Mouse (Mus musculus): ENCODE results near the gene Fhit. TPM values are rescaled to one million over a fixed set of nuclear protein-coding genes. Genes with fewer than 3 reads are reported as not detected.
"Not testable (repeated sequence)": the region's sequence is repeated elsewhere in the genome, so short reads cannot be mapped to it uniquely, and the experiment has no call there.

Fhit gene
- polyA plus RNA-seq, 1 experiment from 2014 or later, result 6.9 TPM

DNA sequence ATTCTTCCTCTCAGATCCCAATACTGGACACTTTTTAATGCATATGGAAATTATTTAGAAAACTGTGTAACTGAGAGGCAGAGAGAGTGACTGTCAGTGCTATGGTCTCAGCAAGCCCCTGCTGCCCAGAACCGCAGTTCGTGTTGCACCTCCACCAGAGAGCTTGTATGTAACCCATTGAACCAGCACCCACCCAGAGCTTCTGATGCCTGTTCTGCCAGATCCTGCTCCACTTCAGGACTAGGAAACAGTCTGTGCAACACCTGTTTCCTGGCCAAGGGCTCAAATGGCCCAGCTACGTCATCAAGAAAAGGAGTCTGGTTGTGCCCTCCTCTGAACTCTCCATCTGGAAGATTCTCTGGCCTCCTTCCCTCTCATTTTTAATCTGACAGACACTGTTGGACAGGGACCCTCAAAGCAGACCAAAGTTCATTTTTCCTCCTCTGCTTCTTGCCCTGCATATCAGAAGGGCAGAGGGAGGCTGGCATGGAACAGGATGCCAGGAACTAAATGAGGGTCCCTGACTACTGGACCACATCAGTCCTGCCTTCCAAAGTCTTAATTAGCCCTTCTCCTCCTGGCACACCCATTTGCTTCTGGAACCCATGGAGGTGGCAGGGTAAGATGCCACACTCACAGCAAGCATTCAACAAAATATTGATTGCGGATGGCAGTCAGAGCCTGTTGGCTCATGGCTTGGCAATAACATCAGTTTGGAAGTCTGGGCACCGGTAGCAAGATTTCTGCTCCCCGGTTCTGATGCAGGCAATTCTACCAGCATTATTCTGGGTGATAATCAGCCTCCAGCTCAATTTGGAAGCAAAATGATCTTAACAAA is 29.0 kb downstream of the Fhit start:
- ATAC-seq (ENCODE audit: low read depth), result no peak
- H3K27me3 ChIP-seq (ENCODE audit: control insufficient read depth, insufficient read depth, low read length), result no peaks in the 10 kb centered on the region

DNA sequence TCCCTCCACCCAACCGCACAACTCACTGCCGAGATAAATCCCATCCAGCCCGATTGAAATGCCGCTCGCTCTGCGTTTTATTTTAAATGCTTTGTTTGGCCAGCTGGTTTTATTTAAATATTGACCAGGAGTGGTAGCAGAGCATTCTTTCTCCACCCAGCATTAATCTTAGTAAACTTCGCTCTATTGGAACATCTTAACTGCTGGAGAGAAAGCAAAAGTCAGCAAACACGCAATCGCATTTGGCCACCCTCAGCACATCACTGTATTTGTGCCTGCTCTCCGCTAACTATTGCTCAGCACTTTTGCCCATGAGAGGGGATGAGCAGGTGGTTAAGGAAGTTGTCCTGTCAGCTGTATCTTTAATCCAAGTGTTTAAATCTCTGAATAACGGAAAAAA is 36.7 kb downstream of the Fhit start:
- 74% methylated on average over 11 of the region's 11 CpGs for WGBS
- ATAC-seq (ENCODE audit: low read depth), result no peak
- no peaks in the 10 kb centered on the region for H3K4me1 ChIP-seq (ENCODE audit: control insufficient read depth, insufficient read depth, low read length)

More for the DNA sequence above, 29.0 kb downstream of the Fhit start:
- Histone ChIP-seq H3K4me1 (ENCODE audit: control insufficient read depth, insufficient read depth, low read length) (no peaks in the 10 kb centered on the region), H3K4me2 (ENCODE audit: low read depth, low read length) (no peak overlapping the region), H3K9ac (replicated peaks; ENCODE audit: low read depth, low read length) (no peak overlapping the region), H3K36me3 (ENCODE audit: control insufficient read depth, insufficient read depth, low read length) (no peaks in the 10 kb centered on the region), H3K9me3 (ENCODE audit: control insufficient read depth, low read length) (no peaks in the 10 kb centered on the region), H3K27ac (ENCODE audit: low read depth, low read length) (no peak overlapping the region), H3K4me3 (ENCODE audit: low read depth, low read length) (no peak overlapping the region)
- 93% methylated on average over 6 of the region's 6 CpGs for WGBS

DNA sequence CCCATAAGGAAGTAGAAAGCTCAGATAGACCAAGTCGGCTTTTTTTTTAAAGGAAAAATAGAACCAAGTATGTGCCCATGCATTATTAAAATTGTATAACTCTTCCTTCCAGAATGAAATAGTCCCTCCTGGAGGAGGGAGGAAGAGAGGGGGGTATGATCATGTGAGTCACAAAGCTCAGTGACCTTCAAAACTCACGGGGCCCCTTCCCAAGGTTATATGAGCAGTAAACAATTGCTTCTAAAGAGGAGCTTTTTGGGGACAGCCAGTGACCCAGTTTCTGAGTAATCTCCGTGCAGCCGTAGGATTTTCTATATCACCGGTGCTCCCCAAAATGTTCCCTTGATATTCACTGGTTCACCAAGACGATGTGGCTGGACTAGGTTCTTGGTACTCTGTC is 42.8 kb downstream of the Fhit start:
- ATAC-seq (ENCODE audit: low read depth), result no peak
- no peaks in the 10 kb centered on the region for H3K9me3 ChIP-seq (ENCODE audit: control insufficient read depth, low read length)
- no peak overlapping the region for H3K4me3 ChIP-seq (ENCODE audit: low read depth, low read length)
- no peaks in the 10 kb centered on the region for H3K36me3 ChIP-seq (ENCODE audit: control insufficient read depth, insufficient read depth, low read length)
- H3K27ac ChIP-seq (ENCODE audit: low read depth, low read length), result no peak overlapping the region
- H3K4me2 ChIP-seq (ENCODE audit: low read depth, low read length), result no peak overlapping the region
- WGBS, result 93% methylated on average over 6 of the region's 6 CpGs
- H3K9ac ChIP-seq (replicated peaks; ENCODE audit: low read depth, low read length), result no peak overlapping the region
- no peaks in the 10 kb centered on the region for H3K27me3 ChIP-seq (ENCODE audit: control insufficient read depth, insufficient read depth, low read length)
- H3K4me1 ChIP-seq (ENCODE audit: control insufficient read depth, insufficient read depth, low read length), result no peaks in the 10 kb centered on the region

More for the DNA sequence above, 36.7 kb downstream of the Fhit start:
- no peak overlapping the region for H3K27ac ChIP-seq (ENCODE audit: low read depth, low read length)
- H3K4me3 ChIP-seq (ENCODE audit: low read depth, low read length), result no peak overlapping the region
- H3K9ac ChIP-seq (replicated peaks; ENCODE audit: low read depth, low read length), result no peak overlapping the region
- H3K4me2 ChIP-seq (ENCODE audit: low read depth, low read length), result no peak overlapping the region
- H3K9me3 ChIP-seq (ENCODE audit: control insufficient read depth, low read length), result no peaks in the 10 kb centered on the region
- no peaks in the 10 kb centered on the region for H3K27me3 ChIP-seq (ENCODE audit: control insufficient read depth, insufficient read depth, low read length)
- H3K36me3 ChIP-seq (ENCODE audit: control insufficient read depth, insufficient read depth, low read length), result no peaks in the 10 kb centered on the region

DNA sequence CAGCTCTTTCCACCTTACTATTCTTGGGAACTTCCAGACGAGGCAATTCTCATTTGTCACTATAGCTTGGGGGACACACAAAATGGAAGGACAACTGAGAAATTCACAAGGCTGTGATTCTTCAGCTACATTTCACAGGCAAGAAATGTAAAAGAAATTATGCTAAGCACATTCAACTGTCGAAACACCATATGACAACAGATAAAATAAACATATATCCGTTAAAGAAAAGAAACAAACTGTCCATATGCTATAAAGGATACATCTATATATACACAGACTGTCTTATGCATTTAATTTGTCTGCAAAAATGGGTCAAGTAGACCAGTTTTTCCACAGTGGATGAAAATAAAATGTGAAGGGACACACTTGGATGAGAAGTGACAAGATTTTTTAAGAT is 76.2 kb downstream of the Fhit start:
- H3K9me3 ChIP-seq (ENCODE audit: control insufficient read depth, low read length), result no peaks in the 10 kb centered on the region
- no peak overlapping the region for H3K4me2 ChIP-seq (ENCODE audit: low read depth, low read length)
- no peaks in the 10 kb centered on the region for H3K27me3 ChIP-seq (ENCODE audit: control insufficient read depth, insufficient read depth, low read length)
- H3K27ac ChIP-seq (ENCODE audit: low read depth, low read length), result no peak overlapping the region
- WGBS, result 88% methylated on average over 3 of the region's 3 CpGs
- no peaks in the 10 kb centered on the region for H3K36me3 ChIP-seq (ENCODE audit: control insufficient read depth, insufficient read depth, low read length)
- no peak overlapping the region for H3K9ac ChIP-seq (replicated peaks; ENCODE audit: low read depth, low read length)
- no peak for ATAC-seq (ENCODE audit: low read depth)
- no peak overlapping the region for H3K4me3 ChIP-seq (ENCODE audit: low read depth, low read length)
- no peaks in the 10 kb centered on the region for H3K4me1 ChIP-seq (ENCODE audit: control insufficient read depth, insufficient read depth, low read length)

DNA sequence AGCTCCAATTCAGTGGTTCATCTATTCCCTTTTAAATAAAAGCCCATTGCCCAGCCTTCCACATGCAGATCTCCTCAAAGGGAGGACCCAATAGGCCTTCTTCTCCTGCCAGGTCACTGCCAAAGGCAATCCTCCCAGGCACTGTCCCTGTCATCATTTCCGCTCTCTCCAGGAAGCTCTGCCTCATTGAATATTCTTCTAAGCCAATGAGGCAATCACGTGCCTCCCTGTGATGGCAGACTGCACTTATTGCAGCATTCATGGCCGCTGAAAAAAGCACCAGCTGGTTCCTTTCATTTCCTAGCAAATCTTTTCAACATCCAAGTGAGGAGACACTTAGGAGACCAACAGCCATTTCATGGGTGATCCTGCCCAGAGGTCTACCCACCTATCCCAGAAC is 77.9 kb downstream of the Fhit start:
- no peaks in the 10 kb centered on the region for H3K36me3 ChIP-seq (ENCODE audit: control insufficient read depth, insufficient read depth, low read length)
- no peak overlapping the region for H3K4me3 ChIP-seq (ENCODE audit: low read depth, low read length)
- no peaks in the 10 kb centered on the region for H3K27me3 ChIP-seq (ENCODE audit: control insufficient read depth, insufficient read depth, low read length)
- H3K4me2 ChIP-seq (ENCODE audit: low read depth, low read length), result no peak overlapping the region
- no peak overlapping the region for H3K9ac ChIP-seq (replicated peaks; ENCODE audit: low read depth, low read length)
- no peak for ATAC-seq (ENCODE audit: low read depth)
- no peaks in the 10 kb centered on the region for H3K9me3 ChIP-seq (ENCODE audit: control insufficient read depth, low read length)
- no peak overlapping the region for H3K27ac ChIP-seq (ENCODE audit: low read depth, low read length)
- H3K4me1 ChIP-seq (ENCODE audit: control insufficient read depth, insufficient read depth, low read length), result no peaks in the 10 kb centered on the region
- WGBS, result 22% methylated on average over 3 of the region's 3 CpGs

DNA sequence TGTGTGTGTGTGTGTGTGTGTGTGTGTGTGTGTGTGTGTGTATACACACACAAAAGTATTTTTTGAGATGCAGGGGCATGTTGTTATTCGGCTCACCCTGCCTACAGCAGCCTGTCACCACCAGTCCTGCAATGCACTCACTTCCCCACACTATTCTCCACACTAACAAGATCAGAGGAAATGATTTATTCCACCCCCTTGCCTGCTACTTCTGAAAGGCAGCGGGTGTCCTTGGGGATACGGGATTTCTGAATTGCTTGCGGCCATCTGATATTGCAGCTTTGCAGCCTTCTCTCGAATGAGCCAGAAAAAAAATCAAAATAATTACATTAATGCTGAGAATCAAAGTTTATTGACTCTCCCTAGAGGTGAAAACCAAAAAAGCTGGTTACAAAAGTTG is 78.4 kb downstream of the Fhit start:
- no peak overlapping the region for H3K9ac ChIP-seq (replicated peaks; ENCODE audit: low read depth, low read length)
- H3K4me2 ChIP-seq (ENCODE audit: low read depth, low read length), result no peak overlapping the region
- H3K4me3 ChIP-seq (ENCODE audit: low read depth, low read length), result no peak overlapping the region
- WGBS, result 40% methylated on average over 5 of the region's 5 CpGs
- no peak overlapping the region for H3K27ac ChIP-seq (ENCODE audit: low read depth, low read length)
- H3K36me3 ChIP-seq (ENCODE audit: control insufficient read depth, insufficient read depth, low read length), result no peaks in the 10 kb centered on the region
- H3K9me3 ChIP-seq (ENCODE audit: control insufficient read depth, low read length), result no peaks in the 10 kb centered on the region
- no peak; the same call in 1 of the 2 replicates for ATAC-seq (ENCODE audit: low read depth)
- no peaks in the 10 kb centered on the region for H3K4me1 ChIP-seq (ENCODE audit: control insufficient read depth, insufficient read depth, low read length)
- H3K27me3 ChIP-seq (ENCODE audit: control insufficient read depth, insufficient read depth, low read length), result no peaks in the 10 kb centered on the region

DNA sequence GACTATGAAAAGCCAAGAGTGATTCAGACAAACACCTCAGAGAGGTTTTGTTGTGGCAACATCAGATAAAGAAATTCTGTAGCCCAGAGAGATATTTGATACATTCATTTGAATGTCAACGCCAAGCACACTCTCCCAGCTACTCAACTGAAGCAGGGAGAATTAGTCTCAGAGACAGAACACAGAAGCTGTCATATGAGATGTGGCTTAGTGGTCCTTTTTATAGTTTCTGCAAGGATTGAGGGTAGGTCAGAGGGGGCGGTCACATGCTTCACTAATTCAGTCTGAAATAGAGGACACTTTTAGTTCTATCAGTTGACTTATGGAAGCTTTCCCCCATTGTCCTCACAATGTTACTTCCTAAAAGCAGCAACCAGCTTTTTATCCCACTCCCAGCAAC is 98.2 kb downstream of the Fhit start:
- Histone ChIP-seq H3K9me3 (ENCODE audit: control insufficient read depth, low read length) (no peaks in the 10 kb centered on the region), H3K27me3 (ENCODE audit: control insufficient read depth, insufficient read depth, low read length) (no peaks in the 10 kb centered on the region), H3K9ac (replicated peaks; ENCODE audit: low read depth, low read length) (no peak overlapping the region), H3K4me1 (ENCODE audit: control insufficient read depth, insufficient read depth, low read length) (no peaks in the 10 kb centered on the region), H3K4me3 (ENCODE audit: low read depth, low read length) (no peak overlapping the region), H3K4me2 (ENCODE audit: low read depth, low read length) (no peak overlapping the region), H3K36me3 (ENCODE audit: control insufficient read depth, insufficient read depth, low read length) (no peaks in the 10 kb centered on the region), H3K27ac (ENCODE audit: low read depth, low read length) (no peak overlapping the region)
- 52% methylated on average over 2 of the region's 2 CpGs for WGBS
- no peak for ATAC-seq (ENCODE audit: low read depth)

DNA sequence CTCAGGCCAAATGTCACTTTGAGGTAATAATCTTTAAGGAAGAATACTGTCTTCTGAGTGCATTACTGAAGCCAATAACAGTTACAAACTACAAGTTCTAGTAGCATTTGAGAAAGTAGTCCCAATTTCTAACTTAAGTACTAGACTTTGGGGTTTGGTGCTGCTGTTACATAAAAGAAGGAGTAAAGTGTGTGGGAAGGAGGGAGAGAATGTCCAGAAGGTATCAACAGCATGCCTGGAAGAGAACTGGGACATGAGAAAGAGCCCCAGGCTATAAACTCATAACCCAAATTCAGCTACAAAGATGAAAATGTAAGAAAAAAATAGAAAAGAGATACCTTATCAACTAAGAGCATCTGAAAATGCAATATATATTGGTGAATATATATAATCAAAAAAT is 101.6 kb downstream of the Fhit start:
- no peak overlapping the region for H3K9ac ChIP-seq (replicated peaks; ENCODE audit: low read depth, low read length)
- no peaks in the 10 kb centered on the region for H3K9me3 ChIP-seq (ENCODE audit: control insufficient read depth, low read length)
- no peaks in the 10 kb centered on the region for H3K27me3 ChIP-seq (ENCODE audit: control insufficient read depth, insufficient read depth, low read length)
- no peak overlapping the region for H3K27ac ChIP-seq (ENCODE audit: low read depth, low read length)
- no peak overlapping the region for H3K4me3 ChIP-seq (ENCODE audit: low read depth, low read length)
- H3K4me1 ChIP-seq (ENCODE audit: control insufficient read depth, insufficient read depth, low read length), result no peaks in the 10 kb centered on the region
- no peak for ATAC-seq (ENCODE audit: low read depth)
- H3K4me2 ChIP-seq (ENCODE audit: low read depth, low read length), result no peak overlapping the region
- H3K36me3 ChIP-seq (ENCODE audit: control insufficient read depth, insufficient read depth, low read length), result no peaks in the 10 kb centered on the region

DNA sequence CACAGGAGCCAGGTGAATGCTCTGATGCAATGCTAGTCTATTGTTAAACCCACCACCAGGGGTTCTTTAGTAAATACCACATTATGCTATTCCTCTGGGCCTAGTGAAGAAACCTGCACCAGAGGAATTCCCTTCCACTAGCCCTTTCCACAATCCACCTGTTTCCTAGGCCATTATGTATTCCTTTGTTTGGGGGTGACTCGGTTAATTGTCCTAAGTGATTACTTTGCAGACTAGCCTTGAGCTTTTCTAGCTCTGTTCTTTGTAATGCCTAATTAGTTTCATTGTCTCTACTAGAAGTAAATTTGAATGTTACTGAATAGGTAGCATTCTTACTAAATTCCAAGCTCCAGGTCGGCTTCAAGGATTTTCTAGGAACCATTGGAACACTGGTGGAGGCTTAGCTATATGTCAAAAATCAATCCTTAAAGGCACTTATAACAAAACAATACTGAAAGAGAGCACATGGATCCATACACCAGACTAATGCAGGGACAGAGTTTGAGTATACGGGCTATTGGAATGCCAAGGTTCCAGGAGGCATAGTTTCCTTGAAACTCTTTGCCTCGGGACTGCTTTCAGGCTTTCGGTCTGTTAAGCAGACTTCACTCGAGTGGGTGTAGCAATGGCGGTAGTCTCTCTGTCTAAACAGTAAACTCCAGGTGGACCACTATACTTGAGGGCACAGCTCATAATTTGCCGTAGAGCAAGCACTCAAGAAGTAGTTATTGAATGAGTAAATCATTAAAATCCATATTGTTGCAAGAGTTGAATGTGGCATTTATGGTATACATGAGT is 122.1 kb downstream of the Fhit start:
- not testable (repeated sequence) for H3K27me3 ChIP-seq (ENCODE audit: control insufficient read depth, insufficient read depth, low read length); ATAC-seq (ENCODE audit: low read depth); H3K9ac ChIP-seq (replicated peaks; ENCODE audit: low read depth, low read length); H3K9me3 ChIP-seq (ENCODE audit: control insufficient read depth, low read length); H3K27ac ChIP-seq (ENCODE audit: low read depth, low read length); H3K4me3 ChIP-seq (ENCODE audit: low read depth, low read length); H3K36me3 ChIP-seq (ENCODE audit: control insufficient read depth, insufficient read depth, low read length); H3K4me1 ChIP-seq (ENCODE audit: control insufficient read depth, insufficient read depth, low read length); H3K4me2 ChIP-seq (ENCODE audit: low read depth, low read length)
- 68% methylated on average over 8 of the region's 8 CpGs for WGBS
